Mouse (Mus musculus) MEL (cell line): ENCODE measurements around the gene Skida1.

Experiments
- BHLHE40 ChIP-seq: IDR thresholded peaks from 2 replicates; pipeline ENCODE4 v1.6.1; 2012; ENCODE audit warnings: low read depth, mild to moderate bottlenecking, inconsistent platforms, low read length, improper control_type of control experiment, borderline replicate concordance
- CTCF ChIP-seq, 3 experiments: IDR thresholded peaks in 2 of 3; conservative IDR thresholded peaks in 1 of 3; 2 replicates each; pipeline ENCODE4 v1.5.1; 2011 to 2012; ENCODE audit warnings: low read length in 3 of 3, low read depth in 2 of 3, mild to moderate bottlenecking in 2 of 3, improper control_type of control experiment in 1 of 3, inconsistent platforms in 1 of 3, mixed read lengths in 1 of 3, moderate library complexity in 1 of 3; ENCODE audit not compliant: control insufficient read depth in 1 of 3, insufficient read depth in 1 of 3, poor library complexity in 1 of 3, severe bottlenecking in 1 of 3
- E2F4 ChIP-seq: IDR thresholded peaks from 2 replicates; pipeline ENCODE4 v1.6.1; 2011; ENCODE audit warnings: low read depth, low read length, improper control_type of control experiment, borderline replicate concordance
- EP300 ChIP-seq, 2 experiments: IDR thresholded peaks; 2 replicates each; pipeline ENCODE4 v1.6.1; 2011; ENCODE audit warnings: improper control_type of control experiment in 2 of 2, low read length in 2 of 2, low read depth in 1 of 2, mild to moderate bottlenecking in 1 of 2
- JUND ChIP-seq: IDR thresholded peaks from 2 replicates; pipeline ENCODE4 v1.6.1; 2011; ENCODE audit warnings: low read depth, mild to moderate bottlenecking, improper control_type of control experiment, low read length
- POLR2A ChIP-seq, 2 experiments: IDR thresholded peaks; 2 replicates each; pipeline ENCODE4 v1.6.1; 2011 to 2012; ENCODE audit warnings: low read length in 2 of 2, mild to moderate bottlenecking in 2 of 2, control low read depth in 1 of 2, improper control_type of control experiment in 1 of 2, low read depth in 1 of 2, moderate library complexity in 1 of 2; ENCODE audit not compliant: control insufficient read depth in 1 of 2, insufficient read depth in 1 of 2, poor library complexity in 1 of 2
- POLR2AphosphoS2 ChIP-seq: IDR thresholded peaks from 2 replicates; pipeline ENCODE4 v1.6.1; 2011; ENCODE audit warnings: low read length, improper control_type of control experiment
- SMC3 ChIP-seq: IDR thresholded peaks from 2 replicates; pipeline ENCODE4 v1.6.1; 2011; ENCODE audit warnings: low read depth, low read length, improper control_type of control experiment
- TBP ChIP-seq: IDR thresholded peaks from 2 replicates; pipeline ENCODE4 v1.8.0; 2011; ENCODE audit warnings: low read depth, low read length, improper control_type of control experiment
- USF1 ChIP-seq: IDR thresholded peaks from 2 replicates; pipeline ENCODE4 v1.6.1; 2014; ENCODE audit warnings: low read depth, mild to moderate bottlenecking, inconsistent platforms, low read length, improper control_type of control experiment, moderate library complexity
- ZNF384 ChIP-seq: IDR thresholded peaks from 2 replicates; pipeline ENCODE4 v1.6.1; 2012; ENCODE audit warnings: low read depth, mild to moderate bottlenecking, inconsistent platforms, low read length, improper control_type of control experiment

DNA sequence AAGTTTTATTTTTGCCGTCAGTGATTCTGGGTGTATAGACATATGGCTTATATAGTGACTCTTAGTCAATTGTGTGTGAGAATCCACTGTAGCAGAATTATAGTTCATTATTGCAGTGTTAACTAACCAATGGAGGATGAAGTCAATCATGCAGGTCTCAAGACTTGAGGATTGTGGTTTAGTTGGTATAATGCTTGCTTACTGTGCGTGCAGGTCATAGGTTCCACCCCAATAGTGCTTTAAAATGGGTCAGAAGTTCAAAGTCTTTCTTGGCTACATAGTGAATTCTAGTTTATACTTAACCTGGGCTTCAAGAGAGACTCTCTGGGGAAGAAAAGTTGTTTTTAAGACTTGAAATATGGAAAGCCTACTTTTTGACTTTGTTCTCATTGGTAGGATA is 23.1 kb upstream of the Skida1 start:
- no peak for TF ChIP-seq CTCF (IDR thresholded peaks at IDR 0.05 in 2 of 3, conservative IDR thresholded peaks at IDR 0.05 in 1 of 3; ENCODE audit: control insufficient read depth in 1 of 3, insufficient read depth in 1 of 3, low read depth in 2 of 3, low read length in 3 of 3, poor library complexity in 1 of 3, severe bottlenecking in 1 of 3)
- no peak for TF ChIP-seq EP300 (IDR thresholded peaks at IDR 0.05; ENCODE audit: low read depth in 1 of 2, low read length in 2 of 2)
- TF ChIP-seq POLR2A (IDR thresholded peaks at IDR 0.05; ENCODE audit: control insufficient read depth in 1 of 2, insufficient read depth in 1 of 2, low read depth in 1 of 2, low read length in 2 of 2, poor library complexity in 1 of 2) = no peak
- TF ChIP-seq USF1 = no peak
- TF ChIP-seq BHLHE40 = no peak
- no peak for TF ChIP-seq SMC3
- no peak for TF ChIP-seq E2F4
- no peak for TF ChIP-seq JUND
- no peak for TF ChIP-seq ZNF384
- TF ChIP-seq TBP = no peak
- no peak for TF ChIP-seq POLR2AphosphoS2
